ENCODE assay signal across 8 mouse cellular contexts in genomic region chr6:145211376-145212305, GRCm38 (mm10). TPM values are rescaled to one million over a fixed set of nuclear protein-coding genes. Genes with fewer than 3 reads are reported as not detected.
A peak's percentile ranks its signal among the peaks of the same experiment; 100 is the strongest.
DNase-seq lines count a peak whose midpoint lies in the region; ATAC-seq lines count a peak whose summit lies in the region.

No protein-coding gene starts in this region.

- H3K4me1 ChIP-seq in lung, embryonic 15.5 days, result peaks cover 18% of the 10 kb centered on the region
- peaks cover 6% of the 10 kb centered on the region; the same call in 1 of the 2 replicates for H3K4me1 ChIP-seq in forebrain, embryonic 11.5 days (replicated peaks; ENCODE audit: control insufficient read depth, insufficient read depth, low read length)
- H3K4me1 ChIP-seq in liver, embryonic 12.5 days, result peaks cover 22% of the 10 kb centered on the region
- peaks cover 11% of the 10 kb centered on the region; the same call in 1 of the 2 replicates for H3K4me1 ChIP-seq in stomach, embryonic 15.5 days

- peak; percentile 25; the same call in 1 of the 2 replicates for ATAC-seq in lung, embryonic 15.5 days (ENCODE audit: borderline replicate concordance, extremely low read depth, low FRiP score, low TSS enrichment)
- peak; percentile 60 for ATAC-seq in forebrain, embryonic 11.5 days (replicated peaks; ENCODE audit: low FRiP score)
- ATAC-seq in liver, embryonic 12.5 days, result no peak; the same call in 1 of the 2 replicates
- ATAC-seq in stomach, embryonic 15.5 days (ENCODE audit: insufficient read depth, low FRiP score, low read depth), result peak; percentile 6

- WGBS in lung, embryonic 15.5 days, result 2% methylated on average over 21 of the region's 21 CpGs
- 5% methylated on average over 21 of the region's 21 CpGs for whole genome bisulfite sequencing in forebrain, embryonic 11.5 days
- 2% methylated on average over 21 of the region's 21 CpGs for WGBS in liver, embryonic 12.5 days (ENCODE audit: insufficient replicate concordance)
- WGBS in stomach, embryonic 15.5 days, result 2% methylated on average over 21 of the region's 21 CpGs

- H3K9ac ChIP-seq in lung, embryonic 15.5 days, result peak overlapping the region; percentile 84
- peak overlapping the region; percentile 71 for H3K9ac ChIP-seq in forebrain, embryonic 11.5 days (ENCODE audit: low read length)
- peak overlapping the region; percentile 79 for H3K9ac ChIP-seq in liver, embryonic 12.5 days
- H3K9ac ChIP-seq in stomach, embryonic 15.5 days, result peak overlapping the region; percentile 73

- peak overlapping the region; percentile 72 for H3K4me2 ChIP-seq in lung, embryonic 15.5 days
- H3K4me2 ChIP-seq in forebrain, embryonic 11.5 days (ENCODE audit: low read depth, low read length, severe bottlenecking), result peak overlapping the region; percentile 79
- peak overlapping the region; percentile 93 for H3K4me2 ChIP-seq in liver, embryonic 12.5 days
- H3K4me2 ChIP-seq in stomach, embryonic 15.5 days, result peak overlapping the region; percentile 56

- intact Hi-C loops in left cerebral cortex, postnatal 4 days (cut with DNase I), result no loop called here

- no peak for DNase-seq in lung, postnatal 4 days
- peak; percentile 32 for DNase-seq in adrenal gland, postnatal 10 days
- no peak for DNase-seq in forebrain, embryonic 11.5 days (ENCODE audit: low spot score)
- no peak for DNase-seq in left cerebral cortex, adult 11 months (ENCODE audit: low spot score)
- no peak for DNase-seq in left cerebral cortex, postnatal 4 days

- peaks cover 5% of the 10 kb centered on the region; the same call in 1 of the 2 replicates for H3K36me3 ChIP-seq in lung, embryonic 15.5 days
- H3K36me3 ChIP-seq in forebrain, embryonic 11.5 days (ENCODE audit: control insufficient read depth, insufficient read depth, low read length), result no peaks in the 10 kb centered on the region
- peaks cover 10% of the 10 kb centered on the region for H3K36me3 ChIP-seq in liver, embryonic 12.5 days
- H3K36me3 ChIP-seq in stomach, embryonic 15.5 days, result no peaks in the 10 kb centered on the region

- H3K9me3 ChIP-seq in lung, embryonic 15.5 days, result no peaks in the 10 kb centered on the region
- H3K9me3 ChIP-seq in forebrain, embryonic 11.5 days (ENCODE audit: control insufficient read depth, low read length), result no peaks in the 10 kb centered on the region
- H3K9me3 ChIP-seq in liver, embryonic 12.5 days (replicated peaks), result no peaks in the 10 kb centered on the region
- no peaks in the 10 kb centered on the region for H3K9me3 ChIP-seq in stomach, embryonic 15.5 days

- peak overlapping the region; percentile 71 for H3K4me3 ChIP-seq in lung, embryonic 15.5 days
- H3K4me3 ChIP-seq in forebrain, embryonic 11.5 days (ENCODE audit: low read depth, low read length), result peak overlapping the region; percentile 57
- H3K4me3 ChIP-seq in liver, embryonic 12.5 days, result peak overlapping the region; percentile 83
- peak overlapping the region; percentile 72 for H3K4me3 ChIP-seq in stomach, embryonic 15.5 days (replicated peaks)

- H3K27me3 ChIP-seq in lung, embryonic 15.5 days, result no peaks in the 10 kb centered on the region
- no peaks in the 10 kb centered on the region for H3K27me3 ChIP-seq in forebrain, embryonic 11.5 days (ENCODE audit: control insufficient read depth, insufficient read depth, low read length)
- H3K27me3 ChIP-seq in liver, embryonic 12.5 days (replicated peaks), result no peaks in the 10 kb centered on the region
- no peaks in the 10 kb centered on the region for H3K27me3 ChIP-seq in stomach, embryonic 15.5 days (replicated peaks)

- H3K27ac ChIP-seq in lung, embryonic 15.5 days, result peak overlapping the region; percentile 97
- peak overlapping the region; percentile 87 for H3K27ac ChIP-seq in forebrain, embryonic 11.5 days (ENCODE audit: low read depth, low read length)
- peak overlapping the region; percentile 90 for H3K27ac ChIP-seq in liver, embryonic 12.5 days
- peak overlapping the region; percentile 96 for H3K27ac ChIP-seq in stomach, embryonic 15.5 days

RNA-seq across cellular contexts. Expression of gene Etfrf1, which starts 0.7 kb away (rescaled TPM):
- polyA plus RNA-seq in lung, embryonic 15.5 days (2015; fragmentation: Nextera tagmentation; extraction: Ambion mirVana), result 26.5 and 26.7 TPM in 2 replicates
- total RNA-seq in adrenal gland, postnatal 10 days (2021), result 100 to 1,000 TPM; 143 to 163 TPM
- polyA plus RNA-seq in forebrain, embryonic 11.5 days (2014; fragmentation: Nextera tagmentation; extraction: Ambion mirVana), result 29.9 and 32.8 TPM in 2 replicates
- polyA plus RNA-seq in liver, embryonic 12.5 days (2016; fragmentation: Nextera tagmentation; extraction: Ambion mirVana), result 16.6 and 16.7 TPM in 2 replicates
- 36.1 and 36.6 TPM in 2 replicates for polyA plus RNA-seq in stomach, embryonic 15.5 days (2015; fragmentation: Nextera tagmentation; extraction: Ambion mirVana)
- total RNA-seq in left cerebral cortex, postnatal 4 days (2021), result 10 to 100 TPM; 10.9 to 12.3 TPM

RNA-seq across cellular contexts. Expression of gene Casc1, which starts 0.8 kb away (rescaled TPM):
- 0.79 and 1.3 TPM in 2 replicates for polyA plus RNA-seq in lung, embryonic 15.5 days (2015; fragmentation: Nextera tagmentation; extraction: Ambion mirVana)
- under 1 TPM; 0.27 to 0.79 TPM for total RNA-seq in adrenal gland, postnatal 10 days (2021)
- 0.48 and 0.73 TPM in 2 replicates for polyA plus RNA-seq in forebrain, embryonic 11.5 days (2014; fragmentation: Nextera tagmentation; extraction: Ambion mirVana)
- polyA plus RNA-seq in liver, embryonic 12.5 days (2016; fragmentation: Nextera tagmentation; extraction: Ambion mirVana), result 0.13 TPM in 2 replicates
- polyA plus RNA-seq in stomach, embryonic 15.5 days (2015; fragmentation: Nextera tagmentation; extraction: Ambion mirVana), result 0.19 and 0.49 TPM in 2 replicates
- total RNA-seq in left cerebral cortex, postnatal 4 days (2021), result 1 to 10 TPM; 1.1 to 1.6 TPM

RNA-seq across cellular contexts. Expression of gene Kras, which starts 38.4 kb away (rescaled TPM):
- polyA plus RNA-seq in lung, embryonic 15.5 days (2015; fragmentation: Nextera tagmentation; extraction: Ambion mirVana), result 92.2 and 99.5 TPM in 2 replicates
- total RNA-seq in adrenal gland, postnatal 10 days (2021), result 10 to 100 TPM; 44.5 to 47.7 TPM
- 134 and 144 TPM in 2 replicates for polyA plus RNA-seq in forebrain, embryonic 11.5 days (2014; fragmentation: Nextera tagmentation; extraction: Ambion mirVana)
- polyA plus RNA-seq in liver, embryonic 12.5 days (2016; fragmentation: Nextera tagmentation; extraction: Ambion mirVana), result 74.5 and 75.9 TPM in 2 replicates
- polyA plus RNA-seq in stomach, embryonic 15.5 days (2015; fragmentation: Nextera tagmentation; extraction: Ambion mirVana), result 65.8 and 66.8 TPM in 2 replicates
- 10 to 100 TPM; 96.4 to 98.4 TPM for total RNA-seq in left cerebral cortex, postnatal 4 days (2021)
